Mouse (Mus musculus) limb, embryonic 11.5 days (tissue): Measurements from ENCODE around the gene Boc. TPM values are rescaled to one million over a fixed set of nuclear protein-coding genes. Genes with fewer than 3 reads are reported as not detected.

Source experiments
- ATAC-seq: fragments of 200-750 bp; cut with Nextera tagmentation; 2 replicates; pipeline ENCODE4 v1.8.0; 2017; ENCODE audit warnings: low read depth; ENCODE audit not compliant: insufficient number of reproducible peaks, low FRiP score, low TSS enrichment
- DNase-seq: peaks from one replicate; pipeline ENCODE4 v3.0.0-alpha.2; 2015; ENCODE audit warnings: low spot score
- H3K27ac ChIP-seq: fragments of 300-500 bp; sonication (generic); replicated peaks from 2 replicates; pipeline ENCODE4 v1.5.1; 2014; ENCODE audit warnings: low read depth, mild to moderate bottlenecking, low read length
- H3K27me3 ChIP-seq: fragments of 300-500 bp; sonication (generic); 2 replicates; pipeline ENCODE4 v1.6.1; 2014; ENCODE audit warnings: mild to moderate bottlenecking, low read length, mixed read lengths; ENCODE audit not compliant: control insufficient read depth, insufficient read depth
- H3K36me3 ChIP-seq: fragments of 300-500 bp; sonication (generic); 2 replicates; pipeline ENCODE4 v1.6.1; 2014; ENCODE audit warnings: mild to moderate bottlenecking, low read length, moderate library complexity, mixed read lengths; ENCODE audit not compliant: control insufficient read depth, insufficient read depth
- H3K4me1 ChIP-seq: fragments of 300-500 bp; sonication (generic); 2 replicates; pipeline ENCODE4 v1.6.1; 2014; ENCODE audit warnings: low read length, mixed read lengths; ENCODE audit not compliant: control insufficient read depth, insufficient read depth
- H3K4me2 ChIP-seq: fragments of 300-500 bp; sonication (generic); 2 replicates; pipeline ENCODE4 v1.6.1; 2014; ENCODE audit warnings: low read depth, mild to moderate bottlenecking, moderate library complexity; ENCODE audit not compliant: severe bottlenecking
- H3K4me3 ChIP-seq: fragments of 300-500 bp; sonication (generic); 2 replicates; pipeline ENCODE4 v1.5.1; 2014; ENCODE audit warnings: low read depth, low read length
- H3K9ac ChIP-seq: fragments of 300-500 bp; sonication (generic); 2 replicates; pipeline ENCODE4 v1.6.1; 2014; ENCODE audit warnings: mild to moderate bottlenecking, low read length
- H3K9me3 ChIP-seq: fragments of 300-500 bp; sonication (generic); 2 replicates; pipeline ENCODE4 v1.6.1; 2016; ENCODE audit warnings: low read length; ENCODE audit not compliant: control insufficient read depth
- WGBS: fragments of 180-500 bp; shearing (Covaris S2); extraction: QIAGEN DNeasy Blood & Tissue Kit; methylation state at CpG from one replicate; pipeline ENCODE4 v1.1.7; 2014; 5-methylcytosine and 5-hydroxymethylcytosine counted together
- polyA plus RNA-seq: library from polyadenylated mRNA; unstranded; fragments of >200 nt; fragmentation: Nextera tagmentation; extraction: Ambion mirVana; gene quantifications from 2 replicates; pipeline ENCODE4 v1.2.1, GENCODE M21; 2014

Gene Boc
- 39.3 and 41.9 TPM in 2 replicates for polyA plus RNA-seq

- Histone ChIP-seq H3K27me3 (no peaks in the 10 kb centered on the region), H3K27ac (peak within 1 kb of the TSS; percentile 95), H3K36me3 (no peaks in the 10 kb centered on the region), H3K9me3 (no peaks in the 10 kb centered on the region), H3K9ac (peak within 1 kb of the TSS; percentile 99), H3K4me1 (peaks cover 7% of the 10 kb centered on the region), H3K4me3 (peak within 1 kb of the TSS; percentile 98), H3K4me2 (peak within 1 kb of the TSS; percentile 54)
- WGBS: under 1% methylated on average over 45 of the region's 46 CpGs
- DNase-seq: peak; percentile 86
- ATAC-seq: peak; percentile 76
Observed at GRCm38 (mm10) chr16:44558471-44559329, at the start of gene Boc. Gene Boc (minus strand): TSS chr16:44558897.

- no peak for DNase-seq
- ATAC-seq: no peak
- Histone ChIP-seq H3K4me2 (no peak overlapping the region), H3K27ac (no peak overlapping the region), H3K27me3 (no peaks in the 10 kb centered on the region), H3K9ac (no peak overlapping the region), H3K36me3 (no peaks in the 10 kb centered on the region), H3K4me3 (no peak overlapping the region), H3K4me1 (peaks cover 12% of the 10 kb centered on the region; the same call in 1 of the 2 replicates), H3K9me3 (no peaks in the 10 kb centered on the region)
- WGBS: 83% methylated on average over 1 of the region's 1 CpGs
Observed at GRCm38 (mm10) chr16:44606643-44607042, 47.9 kb upstream of the Boc start.

- no peak overlapping the region for H3K4me2 ChIP-seq
- no peak for DNase-seq
- H3K27ac ChIP-seq: no peak overlapping the region
- H3K9me3 ChIP-seq: no peaks in the 10 kb centered on the region
- H3K4me1 ChIP-seq: peaks cover 18% of the 10 kb centered on the region
- no peak for ATAC-seq
- H3K9ac ChIP-seq: no peak overlapping the region
- no peaks in the 10 kb centered on the region for H3K36me3 ChIP-seq
- no peak overlapping the region for H3K4me3 ChIP-seq
- H3K27me3 ChIP-seq: no peaks in the 10 kb centered on the region
- 52% methylated on average over 9 of the region's 9 CpGs for WGBS
Observed at GRCm38 (mm10) chr16:44604021-44604616, 45.4 kb upstream of the Boc start.

- 9% methylated on average over 8 of the region's 8 CpGs for WGBS
- no peaks in the 10 kb centered on the region for H3K36me3 ChIP-seq
- H3K4me3 ChIP-seq: no peak overlapping the region
- H3K27ac ChIP-seq: peak overlapping the region; percentile 70
- H3K4me2 ChIP-seq: no peak overlapping the region
- H3K9ac ChIP-seq: no peak overlapping the region
- H3K4me1 ChIP-seq: peaks cover 18% of the 10 kb centered on the region
- H3K27me3 ChIP-seq: no peaks in the 10 kb centered on the region
- no peaks in the 10 kb centered on the region for H3K9me3 ChIP-seq
- ATAC-seq (peak; percentile 50; the same call in 1 of the 2 replicates), DNase-seq (peak; percentile 64)
Observed at GRCm38 (mm10) chr16:44601999-44602794, 43.5 kb upstream of the Boc start.

GRCm38 (mm10) chr16:44601182-44601581 is 42.5 kb upstream of the Boc start:
- ATAC-seq (peak; percentile 35; the same call in 1 of the 2 replicates), DNase-seq (peak; percentile 51)

GRCm38 (mm10) chr16:44597106-44597806 is 38.6 kb upstream of the Boc start:
- DNase-seq (no peak), ATAC-seq (no peak)
- Histone ChIP-seq H3K4me2 (no peak overlapping the region), H3K9ac (no peak overlapping the region), H3K27me3 (no peaks in the 10 kb centered on the region), H3K36me3 (no peaks in the 10 kb centered on the region), H3K27ac (no peak overlapping the region), H3K4me1 (peaks cover 13% of the 10 kb centered on the region), H3K9me3 (0 out of 2 replicates have a peak, but pooled peaks cover 2% of the 10 kb centered on the region), H3K4me3 (no peak overlapping the region)
- 91% methylated on average over 2 of the region's 2 CpGs for WGBS

More at GRCm38 (mm10) chr16:44601182-44601581, 42.5 kb upstream of the Boc start:
- Histone ChIP-seq H3K9ac (no peak overlapping the region), H3K36me3 (no peaks in the 10 kb centered on the region), H3K27me3 (no peaks in the 10 kb centered on the region), H3K9me3 (0 out of 2 replicates have a peak, but pooled peaks cover 2% of the 10 kb centered on the region), H3K27ac (peak overlapping the region; percentile 70), H3K4me1 (peaks cover 18% of the 10 kb centered on the region), H3K4me2 (no peak overlapping the region), H3K4me3 (no peak overlapping the region)
- 16% methylated on average over 2 of the region's 2 CpGs for WGBS

GRCm38 (mm10) chr16:44589506-44589905 is 30.8 kb upstream of the Boc start:
- Histone ChIP-seq H3K4me1 (no peaks in the 10 kb centered on the region), H3K27ac (no peak overlapping the region), H3K36me3 (no peaks in the 10 kb centered on the region), H3K27me3 (no peaks in the 10 kb centered on the region), H3K4me2 (no peak overlapping the region), H3K4me3 (no peak overlapping the region), H3K9me3 (no peaks in the 10 kb centered on the region), H3K9ac (no peak overlapping the region)
- WGBS: 89% methylated on average over 1 of the region's 1 CpGs
- ATAC-seq: no peak
- DNase-seq: no peak
